Mouse (Mus musculus): ENCODE measurements around the gene Slfn9.
"Not testable (repeated sequence)": the region's sequence is repeated elsewhere in the genome, so short reads cannot be mapped to it uniquely, and the experiment has no call there.

The Slfn9 gene

DNA sequence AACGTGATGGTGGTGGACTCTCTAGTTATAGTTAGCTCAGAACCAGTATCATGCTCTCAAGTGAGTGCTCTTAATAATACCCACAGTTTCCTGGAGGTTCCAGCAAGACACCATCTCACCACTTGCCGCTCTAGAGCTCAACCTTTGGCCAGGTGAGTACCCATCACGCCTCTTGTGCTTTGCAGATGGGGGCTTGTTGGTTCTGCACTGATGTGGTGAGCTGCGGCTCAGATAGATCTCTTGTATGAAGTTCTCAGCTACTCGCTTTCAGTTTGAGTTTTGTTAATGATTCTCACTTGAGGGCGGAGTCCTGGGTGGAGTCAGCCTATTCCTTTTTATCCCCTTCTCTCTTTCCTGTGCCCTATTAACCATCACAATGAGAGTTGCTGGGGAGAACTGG lies 37.0 kb downstream of the Slfn9 start:
- no peak for DNase-seq

- DNase-seq: no peak
These were observed 38.8 kb downstream of the Slfn9 start for GRCm38 (mm10) chr11:82952612-82953542.

- no peak for DNase-seq
These were observed 39.6 kb downstream of the Slfn9 start for GRCm38 (mm10) chr11:82951865-82952611.

DNA sequence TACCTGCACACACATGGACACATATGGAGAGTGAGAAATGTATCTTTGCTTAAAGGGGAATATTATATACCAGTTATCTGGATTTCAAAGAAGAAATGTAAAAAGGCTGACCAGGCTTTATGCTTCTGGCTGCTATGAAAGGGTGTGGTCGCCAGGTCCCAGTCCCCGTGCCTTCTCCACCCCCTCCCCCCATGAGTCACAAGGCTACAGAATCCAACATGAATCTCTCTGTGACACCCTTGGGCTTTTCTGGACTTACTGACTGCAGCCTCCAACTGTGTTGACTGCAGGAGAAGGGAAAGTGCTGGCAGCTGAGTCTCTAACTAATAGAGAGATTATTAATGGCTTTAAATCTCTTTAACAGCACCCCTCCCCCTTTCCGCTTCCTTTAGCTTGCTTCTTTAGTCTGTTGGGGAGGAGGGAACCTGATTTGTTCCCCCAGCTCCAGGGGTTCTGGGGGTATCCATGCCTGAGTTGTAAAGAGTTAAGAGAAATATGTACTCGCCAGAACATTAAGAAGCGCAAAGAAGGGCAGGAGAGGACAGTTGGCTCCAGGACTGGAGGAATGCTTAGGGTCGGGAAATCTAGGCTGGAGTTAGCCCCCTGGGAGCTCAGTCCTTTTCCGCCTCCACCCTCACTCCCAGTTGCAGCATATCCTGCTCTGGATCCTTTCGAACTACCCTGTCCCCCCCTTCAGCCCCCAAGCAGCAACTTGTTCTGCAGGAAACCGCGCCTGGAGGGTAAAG lies 40.7 kb downstream of the Slfn9 start, which contains the start of gene Slfn5:
Gene Slfn5, plus strand, starts transcription at position 614 of the 746 bp plus-strand sequence.
- no peak for DNase-seq

DNA sequence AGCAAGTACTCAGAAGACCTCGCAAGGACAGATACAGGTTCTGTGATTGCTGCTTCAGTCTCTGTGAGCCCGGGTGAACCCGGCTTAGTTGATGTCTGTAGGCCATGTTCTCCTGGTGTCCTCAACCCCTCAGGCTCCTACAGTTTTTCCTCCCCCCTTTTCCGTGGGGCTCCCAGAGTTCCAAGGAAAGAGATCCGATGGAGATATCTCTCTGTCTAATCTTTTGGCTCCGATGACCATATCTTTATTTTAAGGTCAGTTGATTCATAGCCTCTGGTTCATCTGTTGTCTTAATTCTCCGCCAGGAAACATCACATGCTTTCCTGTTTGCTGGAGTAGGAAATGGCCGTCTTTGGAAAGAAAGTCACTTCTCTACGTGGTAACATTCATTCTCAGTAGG lies 42.6 kb downstream of the Slfn9 start:
- DNase-seq: no peak

DNA sequence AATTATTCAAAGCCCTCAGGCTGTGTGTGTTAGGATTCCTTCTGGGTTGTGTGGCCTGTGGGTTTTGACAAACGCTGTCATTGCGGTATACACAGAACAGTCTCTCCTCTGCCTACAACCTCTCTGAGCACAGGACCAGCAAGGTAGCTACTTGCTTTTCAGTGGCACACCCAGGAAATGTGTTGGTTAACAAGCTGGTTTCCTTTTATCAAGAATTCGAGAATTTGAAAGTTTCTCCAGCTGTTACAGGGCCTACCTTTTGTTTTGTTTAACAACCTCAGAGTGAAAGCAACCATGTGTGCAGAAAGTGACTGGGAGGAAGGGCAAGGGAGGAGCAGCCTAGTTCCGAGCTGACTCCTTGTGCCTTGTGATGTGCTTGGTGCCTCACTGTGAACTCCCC lies 44.2 kb downstream of the Slfn9 start:
- no peak for DNase-seq

DNA sequence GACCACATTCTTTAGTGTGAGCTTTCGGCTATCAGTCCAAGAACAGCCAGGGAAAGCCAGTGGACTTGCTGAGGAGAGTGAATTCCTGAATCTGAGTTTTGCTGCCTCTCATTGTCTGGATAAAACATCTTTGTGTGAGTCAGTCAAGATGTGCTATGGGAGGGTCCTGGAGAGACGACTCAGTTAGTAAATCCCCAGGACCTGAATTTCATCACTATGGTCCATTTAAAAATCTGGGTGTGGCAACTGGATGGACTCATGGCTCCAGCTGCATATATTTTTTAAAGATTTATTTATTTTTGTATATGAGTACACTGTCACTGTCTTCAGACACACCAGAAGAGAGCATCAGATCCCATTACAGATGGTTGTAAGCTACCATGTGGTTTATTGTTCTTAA lies 46.0 kb downstream of the Slfn9 start:
- DNase-seq: no peak

DNA sequence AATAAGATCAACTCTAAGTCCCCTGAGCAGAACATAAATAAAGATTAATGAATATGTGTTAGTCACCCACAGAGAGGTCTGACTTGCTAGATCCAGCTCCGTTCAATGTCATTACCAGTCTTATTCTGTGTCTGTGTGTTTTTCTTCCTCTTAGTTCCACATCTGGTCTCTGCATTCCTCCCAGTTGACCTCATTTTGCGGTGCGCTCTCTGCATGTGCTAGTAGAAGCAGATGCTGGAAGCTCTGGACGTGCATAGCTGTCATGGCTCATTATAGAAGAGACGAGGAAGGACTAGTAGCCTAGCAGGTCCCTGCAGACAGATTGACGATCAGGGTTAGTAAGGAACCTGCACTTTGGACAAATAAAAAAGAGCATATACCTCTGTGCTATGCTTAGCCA lies 48.3 kb downstream of the Slfn9 start:
- no peak for DNase-seq

GRCm38 (mm10) chr11:82933186-82933585 lies 58.4 kb downstream of the Slfn9 start:
- no peak for DNase-seq

- not testable (repeated sequence) for DNase-seq
These were observed 59.8 kb downstream of the Slfn9 start for GRCm38 (mm10) chr11:82931671-82932450.

DNA sequence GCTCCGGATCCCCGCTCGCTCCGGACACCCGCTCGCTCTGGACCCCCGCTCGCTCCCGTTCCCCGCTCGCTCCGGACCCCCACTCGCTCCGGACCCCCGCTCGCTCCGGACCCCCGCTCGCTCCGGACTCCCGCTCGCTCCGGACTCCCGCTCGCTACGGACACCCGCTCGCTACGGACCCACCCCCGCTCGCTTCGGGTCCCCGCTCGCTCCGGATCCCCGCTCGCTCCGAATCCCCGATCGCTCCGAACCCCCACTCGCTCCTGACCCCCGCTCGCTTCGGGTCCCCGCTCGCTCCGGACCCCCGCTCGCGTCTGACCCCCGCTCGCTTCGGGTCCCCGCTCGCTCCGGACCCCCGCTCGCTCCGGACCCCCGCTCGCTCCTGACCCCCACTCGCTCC lies 60.5 kb downstream of the Slfn9 start:
- not testable (repeated sequence) for DNase-seq

GRCm38 (mm10) chr11:82930391-82930955 lies 61.2 kb downstream of the Slfn9 start:
- DNase-seq: not testable (repeated sequence)

- DNase-seq: no peak
These were observed 62.0 kb downstream of the Slfn9 start for GRCm38 (mm10) chr11:82929633-82929950.

DNA sequence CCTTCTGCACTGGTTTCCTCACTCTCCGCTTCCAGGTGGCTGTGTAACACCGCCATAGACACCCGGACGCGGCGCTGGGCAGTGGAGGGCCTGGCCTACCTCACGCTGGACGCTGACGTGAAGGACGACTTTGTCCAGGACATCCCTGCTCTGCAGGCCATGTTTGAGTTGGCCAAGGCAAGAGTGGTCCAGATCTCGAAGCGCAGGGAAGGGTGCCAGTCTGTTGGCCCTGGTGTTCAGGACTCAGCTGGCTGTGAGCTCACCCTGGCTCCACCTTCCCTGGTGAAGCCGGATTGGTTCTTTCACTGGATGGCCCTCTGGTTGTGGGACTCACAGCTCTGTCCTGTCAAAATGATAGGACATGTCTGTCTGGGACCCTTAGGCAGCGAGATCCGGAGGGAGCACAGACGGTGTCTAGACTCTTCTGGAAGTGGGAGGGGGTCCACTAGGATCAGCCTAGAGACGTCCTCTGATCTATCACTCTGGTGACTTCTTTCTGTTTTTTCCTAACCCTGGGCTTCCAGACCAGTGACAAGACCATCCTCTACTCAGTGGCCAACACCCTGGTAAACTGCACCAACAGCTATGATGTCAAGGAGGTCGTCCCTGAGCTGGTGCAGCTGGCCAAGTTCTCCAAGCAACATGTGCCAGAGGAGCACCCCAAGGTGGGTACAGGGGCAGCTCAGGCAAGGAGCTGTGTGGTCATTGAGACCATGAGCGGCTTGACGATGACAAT lies 62.6 kb downstream of the Slfn9 start:
- DNase-seq: no peak
